Mouse (Mus musculus): ENCODE results near the gene Id1.

DNA sequence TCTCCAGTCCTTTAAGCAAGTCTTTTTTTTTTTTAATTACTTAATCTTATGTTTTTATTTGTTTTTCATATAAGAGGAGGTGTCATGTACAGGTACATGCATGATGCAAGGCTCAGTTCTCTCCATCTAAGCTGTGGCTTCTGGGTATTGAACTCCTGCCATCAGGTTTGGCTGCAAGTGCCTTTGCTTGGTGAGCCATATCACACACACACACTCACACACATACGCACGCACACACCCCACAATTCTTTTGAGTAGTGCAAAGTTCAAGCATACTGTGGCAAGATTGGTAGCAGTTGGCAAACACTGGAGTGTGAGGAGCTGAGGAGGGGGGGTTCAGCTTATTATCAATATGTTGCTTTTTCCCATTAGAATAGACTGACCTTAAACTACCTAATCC is 2.9 kb upstream of the Id1 start:
- TF ChIP-seq CTCF (IDR thresholded peaks at IDR 0.05; ENCODE audit: low read depth, low read length) (no peak), POLR2A (IDR thresholded peaks at IDR 0.05; ENCODE audit: extremely low read depth, insufficient read depth, low read length) (no peak)
